Mouse (Mus musculus) kidney, adult 8-10 months (tissue): ENCODE results near the gene Wbp1.
A peak's percentile ranks its signal among the peaks of the same experiment; 100 is the strongest.

Experiments
- DNase-seq, 2 experiments: peaks; one replicate each; pipeline ENCODE4 v3.0.0; 2022

Gene Wbp1

DNA sequence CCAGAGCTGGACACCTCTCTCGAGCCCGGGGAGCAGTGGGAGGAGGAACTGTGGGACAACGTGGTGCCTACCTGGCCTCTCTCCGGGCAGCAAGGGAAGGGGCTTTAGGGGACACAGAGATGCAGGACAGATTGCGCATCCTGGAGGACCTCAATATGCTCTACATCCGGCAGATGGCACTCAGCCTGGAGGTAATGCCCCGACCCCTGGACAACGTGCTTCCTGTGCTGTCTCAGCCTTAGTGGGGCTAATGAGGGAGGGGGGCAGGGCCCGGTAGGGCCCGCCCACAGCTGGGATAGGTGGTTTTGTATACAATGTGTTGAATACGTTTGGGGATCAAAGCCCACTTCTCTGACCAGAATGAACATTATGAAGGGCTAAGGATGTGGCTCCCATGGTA lies 16.7 kb upstream of the Wbp1 start:
- DNase-seq, result no peak

DNA sequence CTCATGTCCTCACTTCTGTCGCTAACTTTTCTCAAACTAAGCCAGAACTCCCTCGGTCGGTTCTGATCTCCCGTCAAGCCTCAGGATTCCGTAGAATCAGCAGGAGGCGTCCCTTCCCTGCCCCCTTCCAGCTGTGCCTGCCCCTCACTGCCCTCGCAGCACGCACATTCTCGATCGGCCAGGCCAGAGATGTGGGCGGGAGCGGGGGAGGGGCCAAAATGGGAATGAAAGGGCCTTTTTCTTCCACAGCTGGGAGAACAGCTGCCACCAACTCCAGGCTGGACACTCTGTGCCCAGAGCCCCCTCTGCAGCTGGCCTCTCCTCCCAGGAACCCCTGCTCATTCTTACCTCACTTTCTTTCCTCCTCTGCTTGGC lies 16.2 kb upstream of the Wbp1 start:
- peak; percentile 88 to 91 for DNase-seq

DNA sequence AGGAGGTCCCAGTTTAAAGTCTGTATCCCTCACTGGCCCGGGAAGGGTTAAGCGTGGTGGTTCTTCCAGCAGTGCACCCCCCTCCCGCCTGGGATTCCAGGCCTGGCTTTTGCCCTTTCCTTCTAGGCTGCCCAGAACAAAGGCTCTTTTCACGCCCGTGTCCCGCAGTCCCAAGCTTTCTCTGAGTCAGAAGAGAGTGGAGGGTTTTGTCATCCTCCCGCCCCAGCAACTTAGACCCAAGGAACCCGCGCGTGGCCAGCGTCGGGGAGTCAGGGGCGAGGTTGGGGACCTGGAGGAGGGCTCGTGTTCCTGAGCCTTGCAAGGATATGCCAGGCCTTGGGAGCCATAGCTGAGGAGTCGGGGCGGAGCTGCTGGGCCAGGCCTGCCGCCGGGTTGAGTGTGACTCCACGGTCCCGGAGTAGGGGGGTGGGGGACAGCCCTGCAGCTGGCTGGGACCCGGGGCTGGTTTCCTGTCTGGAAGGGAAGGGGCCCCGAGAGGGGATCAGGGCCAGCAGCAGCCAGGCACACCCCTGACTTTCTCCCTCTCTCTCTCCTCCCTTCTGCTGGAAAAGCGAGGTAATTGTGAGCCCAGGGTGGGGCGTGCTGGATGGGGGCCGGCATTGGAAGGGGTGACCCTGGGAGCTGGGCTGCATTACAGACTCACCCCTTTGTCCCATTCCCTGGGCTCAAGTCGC lies 15.7 kb upstream of the Wbp1 start:
- DNase-seq, result peak in 1 of 2 experiments; percentile 67

DNA sequence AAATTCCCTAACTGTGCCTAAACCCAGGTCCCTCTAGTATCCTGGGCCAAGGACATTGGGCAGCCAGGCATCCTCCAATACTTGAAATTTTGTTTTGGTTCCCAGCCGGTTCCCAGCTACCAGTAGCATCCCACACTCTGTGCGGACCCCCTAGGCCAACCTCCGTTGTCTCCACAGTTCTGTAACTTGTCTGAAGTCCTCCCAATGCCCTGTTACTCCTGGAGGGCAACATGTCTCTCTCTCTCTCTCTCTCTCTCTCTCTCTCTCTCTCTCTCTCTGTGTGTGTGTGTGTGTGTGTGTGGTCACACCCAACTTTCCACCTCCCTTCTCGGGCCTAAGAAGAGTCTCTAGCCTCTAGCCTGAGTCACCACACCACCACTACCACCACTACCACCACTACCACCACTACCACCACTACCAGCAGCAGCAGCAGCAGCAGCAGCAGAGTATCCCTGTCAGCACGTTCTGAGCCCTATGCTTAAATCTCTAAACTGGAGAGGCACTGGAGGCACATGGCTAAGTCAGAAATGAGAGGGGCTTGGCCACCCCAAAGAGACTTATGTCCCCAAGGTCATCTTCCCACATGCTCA lies 15.0 kb upstream of the Wbp1 start:
- no peak for DNase-seq

DNA sequence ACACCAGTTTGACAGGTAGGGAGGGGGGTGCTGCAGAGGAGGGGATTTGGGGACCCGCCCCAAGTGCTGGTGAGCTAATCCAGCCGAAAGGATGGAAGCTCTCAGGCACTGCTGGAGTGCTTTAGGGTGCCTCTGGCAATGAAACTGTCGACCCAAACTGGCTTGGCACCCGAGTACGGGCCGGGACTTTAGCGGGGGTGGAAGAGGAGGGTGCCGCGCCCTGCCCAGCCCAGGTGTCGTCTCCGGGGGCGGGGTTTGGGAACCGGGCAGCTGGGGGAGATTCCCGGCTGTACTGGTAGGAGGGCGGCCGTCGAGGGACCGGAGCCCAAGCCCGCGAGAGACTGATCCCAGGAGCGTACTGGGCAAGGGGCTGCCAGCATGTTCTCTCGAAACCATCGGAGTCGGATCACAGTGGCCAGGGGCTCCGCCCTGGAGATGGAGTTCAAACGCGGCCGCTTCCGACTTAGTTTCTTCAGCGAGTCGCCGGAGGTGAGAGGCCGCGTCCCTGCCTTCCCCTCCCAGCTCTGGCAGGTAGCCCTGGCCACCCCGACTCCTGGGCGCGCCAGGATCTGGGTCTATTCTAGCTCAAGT lies 14.3 kb upstream of the Wbp1 start:
- DNase-seq, result peak; percentile 72 to 73

DNA sequence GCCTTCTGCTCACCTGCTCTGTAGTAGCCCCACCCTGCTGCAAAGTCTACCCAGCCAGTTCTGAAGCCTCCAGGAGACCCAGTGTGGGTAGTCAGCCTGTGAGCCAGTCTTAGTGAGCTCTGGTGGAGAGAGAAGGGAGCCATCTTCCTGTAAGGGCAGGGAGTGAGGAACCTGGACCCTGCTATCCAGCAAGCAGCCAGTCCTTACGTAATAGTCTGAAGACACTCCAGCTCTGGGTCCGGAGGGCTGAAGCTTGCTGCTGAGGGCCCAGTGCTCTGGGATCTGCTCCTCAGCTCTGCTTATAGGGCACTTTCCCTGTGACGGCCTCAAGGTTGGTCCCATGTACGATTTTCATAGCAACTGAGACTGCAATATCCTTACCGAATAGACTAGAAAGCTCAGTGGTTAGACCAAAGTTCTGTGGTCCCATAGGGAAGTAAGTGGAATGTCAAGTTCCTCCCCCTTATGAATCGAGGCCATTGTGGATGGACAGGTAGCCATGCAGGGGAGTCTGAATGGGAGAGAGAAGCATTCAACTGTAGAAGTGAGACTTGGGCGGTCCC lies 13.7 kb upstream of the Wbp1 start, which contains the start of gene Rtkn:
TSS of gene Rtkn (plus strand) at position 513 of the 563 bp plus-strand sequence.
- peak; percentile 64 to 80 for DNase-seq

DNA sequence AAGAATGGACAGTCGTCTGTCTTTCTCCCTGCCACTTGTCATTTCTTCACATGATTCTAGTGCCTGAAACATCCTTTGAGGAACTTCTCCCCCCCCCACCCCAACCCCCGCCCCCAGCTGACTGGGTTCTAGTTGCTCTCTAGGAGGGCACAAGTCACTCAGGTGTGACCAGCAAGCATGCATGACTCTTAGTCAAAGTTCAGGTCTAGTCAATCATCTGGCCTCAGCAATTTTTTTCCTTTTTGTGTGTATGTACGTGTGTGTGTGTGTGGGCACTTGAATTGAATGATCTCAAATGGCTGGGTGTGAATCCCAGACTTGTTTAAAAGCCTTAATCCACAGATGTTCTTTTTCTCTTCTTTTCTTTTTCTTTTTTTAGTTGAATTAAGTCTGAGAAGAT lies 12.9 kb upstream of the Wbp1 start:
- DNase-seq, result peak in 1 of 2 experiments; percentile 61

DNA sequence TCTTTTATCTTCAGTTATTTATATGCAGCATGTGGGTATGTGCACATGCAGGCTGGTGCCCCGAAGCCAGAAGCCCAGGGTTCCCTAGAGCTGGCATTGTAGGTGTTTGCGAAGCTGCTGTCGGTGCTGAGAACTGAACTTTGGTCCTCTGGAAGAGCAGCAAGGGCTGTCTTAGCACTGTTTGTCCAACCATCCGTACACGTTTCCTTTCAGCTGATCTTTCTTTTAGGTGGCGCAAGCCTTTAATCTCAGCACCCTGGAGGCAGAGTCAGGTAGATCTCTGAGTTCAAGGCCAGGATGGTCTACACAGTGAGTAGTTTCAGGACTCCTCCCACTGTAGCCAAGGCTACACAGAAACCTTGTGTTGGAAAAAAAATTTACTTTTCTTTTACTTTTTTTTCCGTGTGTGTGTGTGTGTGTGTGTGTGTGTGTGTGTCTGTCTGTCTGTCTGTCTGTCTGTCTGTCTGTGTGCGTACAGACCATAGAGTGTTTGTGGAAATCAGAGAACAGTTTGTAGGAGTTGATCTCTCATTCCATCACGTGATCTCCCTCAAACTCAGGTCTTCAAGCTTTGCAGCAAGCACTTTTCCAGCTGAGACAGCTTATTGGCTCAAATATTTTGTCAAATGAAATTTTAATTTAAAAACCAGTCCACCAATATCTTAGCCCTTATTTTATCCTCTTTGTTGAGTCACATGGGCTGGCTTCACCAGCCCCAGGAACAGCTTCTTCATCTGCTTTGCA lies 11.0 kb upstream of the Wbp1 start:
- DNase-seq, result no peak

DNA sequence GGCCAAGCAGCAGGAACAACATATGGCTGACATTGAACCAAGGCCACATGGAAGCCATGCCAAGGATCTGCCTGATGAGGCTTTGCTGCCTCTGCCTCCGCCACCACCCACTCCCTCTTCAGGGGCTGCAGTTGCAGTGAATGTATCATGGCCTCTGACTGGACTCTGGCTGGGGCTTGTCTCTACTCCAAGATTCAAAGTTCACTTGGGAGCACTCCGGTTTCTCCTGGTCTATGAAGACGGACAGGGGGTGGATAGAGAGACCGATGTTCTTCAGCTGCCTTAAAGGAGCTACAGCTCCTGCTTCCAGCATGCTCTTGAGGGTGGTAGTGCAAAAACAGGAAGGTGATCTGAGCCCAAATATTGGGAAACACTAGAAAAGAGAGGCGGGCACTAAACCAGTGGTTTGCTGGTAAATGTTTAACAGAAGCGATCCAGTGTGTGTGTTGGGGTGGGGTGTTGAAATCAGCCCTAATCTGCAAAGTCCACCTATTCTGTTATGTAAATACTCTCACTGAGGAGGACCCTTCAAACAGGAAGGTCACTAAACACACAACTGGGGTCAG lies 10.2 kb upstream of the Wbp1 start:
- DNase-seq, result peak; percentile 77 to 88

DNA sequence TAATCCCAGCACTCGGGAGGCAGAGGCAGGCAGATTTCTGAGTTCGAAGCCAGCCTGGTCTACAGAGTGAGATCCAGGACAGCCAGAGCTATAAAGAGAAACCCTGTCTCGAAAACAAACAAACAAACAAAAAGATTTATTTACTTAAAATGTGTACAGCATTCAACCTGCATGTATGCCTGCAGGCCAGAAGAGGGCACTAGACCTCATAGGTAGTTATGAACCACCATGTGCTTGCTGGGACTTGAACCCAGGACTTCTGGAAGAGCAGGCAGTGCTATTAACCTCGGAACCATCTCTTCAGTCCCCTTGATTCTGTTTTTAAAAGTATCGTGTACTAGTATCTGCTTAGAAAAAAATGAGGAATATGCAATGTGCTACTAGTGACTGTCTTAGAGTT lies 6.1 kb upstream of the Wbp1 start:
- DNase-seq, result no peak

DNA sequence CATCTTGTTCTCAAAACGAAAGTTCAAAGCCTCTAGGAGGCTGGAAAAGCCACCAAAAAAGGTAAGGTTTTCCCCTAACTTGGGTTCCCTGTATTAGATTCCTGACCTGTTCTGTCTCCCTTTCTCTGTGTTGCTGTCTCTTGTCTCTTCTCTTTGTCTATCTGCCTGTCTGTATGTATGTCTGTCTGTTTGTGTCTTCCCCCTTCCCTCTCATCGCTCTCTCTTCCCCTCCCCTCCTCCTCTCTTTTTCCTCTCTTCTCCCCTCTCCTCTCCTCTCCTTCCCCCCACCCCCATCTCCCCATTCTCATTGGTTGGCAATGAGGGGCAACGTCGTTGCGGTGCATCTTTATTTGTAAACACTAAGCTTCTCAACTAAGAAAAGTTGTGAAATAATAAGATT lies 4.0 kb upstream of the Wbp1 start, which contains the start of gene Ino80b:
TSS of gene Ino80b (minus strand) at position 101 of the 400 bp plus-strand sequence.
- no peak for DNase-seq

DNA sequence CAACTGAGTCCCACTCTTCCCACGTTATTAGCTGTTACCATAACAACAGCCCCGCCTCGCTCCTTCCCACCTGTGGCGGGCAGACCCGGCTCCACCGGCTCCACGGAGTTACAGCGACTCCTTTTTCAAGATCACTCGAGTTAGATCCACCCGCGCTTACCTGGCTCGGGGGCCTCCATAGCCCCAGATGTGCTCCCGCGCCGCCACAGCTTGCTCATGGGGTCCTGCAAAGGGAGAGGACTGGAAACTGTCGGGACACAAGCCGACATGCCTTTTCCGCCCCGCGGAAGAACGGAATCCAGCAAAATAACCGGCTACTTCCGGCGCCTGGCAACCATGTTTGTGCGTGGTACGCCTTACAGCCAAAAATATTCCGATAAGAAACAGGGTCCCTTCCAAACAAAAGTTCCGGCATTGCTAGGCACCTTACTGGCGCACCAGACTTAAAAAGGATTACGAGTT lies 3.5 kb upstream of the Wbp1 start:
- DNase-seq, result peak; percentile 93 to 94

DNA sequence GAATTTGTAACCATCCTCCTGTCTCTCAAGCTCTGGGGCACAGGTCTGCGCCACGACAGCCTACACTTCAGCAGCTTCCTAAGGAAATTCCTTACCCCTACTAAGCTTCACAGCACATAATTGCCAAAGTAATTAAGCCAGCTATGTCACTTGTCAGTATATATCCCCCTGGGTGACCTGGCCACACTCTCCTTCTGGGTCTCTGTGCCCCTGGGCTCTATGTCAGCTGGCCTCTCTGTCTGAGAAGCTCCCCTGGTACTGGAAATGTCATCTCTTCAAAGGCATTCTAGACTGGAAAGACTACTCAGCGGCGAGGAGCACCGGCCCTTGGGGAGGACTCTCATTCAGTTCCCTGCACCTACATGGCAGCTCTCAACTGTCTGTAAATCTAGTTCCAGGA lies 1.6 kb upstream of the Wbp1 start:
- DNase-seq, result no peak

DNA sequence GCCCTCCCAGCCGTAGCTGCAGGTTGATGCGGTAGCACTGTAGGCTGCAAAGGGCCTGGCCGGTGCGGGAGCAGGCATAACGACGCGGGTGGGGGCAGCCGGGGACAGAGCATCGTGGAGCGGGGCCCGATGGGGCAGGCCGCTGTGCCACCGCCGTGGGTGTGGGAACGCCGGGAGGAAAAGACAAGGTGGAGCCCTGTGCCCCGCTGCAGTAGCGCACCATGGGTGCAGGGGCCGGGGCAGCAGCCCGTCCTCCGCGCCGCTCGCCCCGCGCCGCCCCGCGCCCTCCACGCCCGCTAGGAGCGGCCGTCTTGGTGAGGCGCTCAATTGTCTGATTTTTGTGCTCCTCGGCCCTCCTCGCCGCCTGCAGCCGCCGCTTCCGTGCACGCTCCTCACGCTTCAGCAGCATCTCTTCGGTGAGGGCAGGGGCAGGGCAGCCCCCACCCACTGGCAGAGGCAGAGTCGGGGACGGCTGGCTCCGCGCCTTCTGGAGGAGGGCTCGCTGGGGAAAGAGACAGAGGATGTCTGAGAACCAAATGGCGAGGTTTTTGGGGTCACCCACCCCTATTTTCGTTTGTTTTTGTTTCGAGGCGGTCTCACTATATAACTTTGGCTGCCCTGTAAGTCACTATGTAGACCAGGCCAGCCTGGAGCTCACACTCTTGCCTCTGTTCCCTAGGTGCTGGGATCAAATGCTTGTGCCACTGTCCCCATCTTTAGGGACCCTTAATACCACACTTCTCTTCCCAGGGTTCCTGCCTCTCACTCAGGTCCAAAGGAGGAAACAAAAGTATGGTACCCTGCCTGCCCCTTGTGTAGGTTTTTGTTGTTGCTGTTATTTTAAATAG lies 728 bp upstream of the Wbp1 start:
- DNase-seq, result no peak

DNA sequence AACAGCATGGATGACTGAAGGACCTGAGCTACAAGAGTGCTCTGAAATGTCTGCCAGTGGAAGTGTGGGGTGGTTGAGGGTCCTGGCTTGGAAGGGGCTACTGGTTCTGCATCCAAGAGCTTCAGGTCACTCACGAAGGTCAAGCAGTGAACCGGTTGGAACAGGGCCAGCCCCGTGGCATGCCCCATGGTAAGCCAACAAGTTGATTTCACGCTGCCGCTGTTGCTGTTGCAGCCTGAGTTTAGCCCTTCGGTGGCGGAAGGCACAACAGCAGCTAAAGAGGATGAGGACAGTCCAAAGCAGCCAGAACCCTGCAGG lies 1.7 kb downstream of the Wbp1 start:
- no peak for DNase-seq

DNA sequence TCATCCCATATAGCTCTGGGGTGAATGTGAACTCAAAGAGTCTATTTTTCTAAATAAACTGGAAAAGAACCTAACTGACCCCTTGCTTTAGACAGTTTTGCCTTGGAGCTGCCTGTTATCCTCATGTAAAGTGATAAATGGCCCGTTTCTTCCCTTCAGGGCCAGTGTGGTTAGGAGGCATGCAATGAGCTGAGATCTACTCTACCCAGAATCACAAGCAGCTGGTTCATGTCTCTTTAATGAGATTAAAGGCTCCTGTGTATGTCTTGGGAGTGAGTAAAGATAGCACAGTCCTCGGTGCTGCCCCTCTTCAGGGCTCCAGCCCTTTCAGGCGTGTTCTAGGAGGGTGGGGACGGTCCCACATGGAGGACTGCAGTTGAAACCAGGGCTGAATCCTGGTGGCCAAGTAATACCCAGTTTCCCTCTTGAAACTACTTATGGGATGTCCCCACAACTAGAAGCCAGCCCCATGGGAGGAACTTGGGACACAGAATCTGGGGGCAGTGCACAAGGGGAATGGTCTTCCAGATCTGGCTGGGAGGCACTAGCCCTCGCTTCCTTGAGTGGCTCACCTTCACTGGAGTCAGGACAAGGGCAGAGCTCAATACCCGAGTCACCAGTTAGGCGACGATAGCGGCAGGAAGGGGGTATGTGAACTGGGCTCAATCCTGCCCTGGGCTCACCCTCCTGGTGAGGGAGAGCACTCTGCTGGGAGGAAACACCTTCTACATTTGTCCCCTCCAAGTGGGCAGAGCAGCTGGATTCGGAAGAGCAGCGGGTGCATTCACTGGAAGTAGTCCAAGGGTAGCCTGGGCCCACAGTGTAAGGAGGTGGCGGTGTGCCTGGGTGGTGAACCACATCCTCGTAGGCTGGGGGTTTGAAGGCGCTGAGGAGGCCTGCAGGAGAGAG lies 2.3 kb downstream of the Wbp1 start:
- DNase-seq, result no peak

DNA sequence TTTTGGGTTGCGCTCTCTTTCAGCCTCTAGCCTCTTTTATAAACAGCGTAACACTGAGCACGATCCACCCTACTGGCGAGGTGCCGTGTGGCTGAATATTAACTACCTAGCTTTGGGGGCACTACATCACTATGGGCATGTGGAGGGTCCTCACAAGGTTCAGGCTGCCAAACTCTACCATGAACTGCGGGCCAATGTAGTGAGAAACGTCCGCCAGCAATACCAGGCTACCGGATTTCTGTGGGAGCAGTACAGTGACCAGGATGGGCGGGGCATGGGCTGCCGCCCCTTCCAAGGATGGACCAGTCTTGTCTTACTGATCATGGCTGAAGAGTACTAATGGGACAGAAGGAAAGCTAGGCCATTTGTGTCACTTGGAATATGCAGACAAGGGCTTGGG lies 3.0 kb downstream of the Wbp1 start:
- DNase-seq, result no peak

DNA sequence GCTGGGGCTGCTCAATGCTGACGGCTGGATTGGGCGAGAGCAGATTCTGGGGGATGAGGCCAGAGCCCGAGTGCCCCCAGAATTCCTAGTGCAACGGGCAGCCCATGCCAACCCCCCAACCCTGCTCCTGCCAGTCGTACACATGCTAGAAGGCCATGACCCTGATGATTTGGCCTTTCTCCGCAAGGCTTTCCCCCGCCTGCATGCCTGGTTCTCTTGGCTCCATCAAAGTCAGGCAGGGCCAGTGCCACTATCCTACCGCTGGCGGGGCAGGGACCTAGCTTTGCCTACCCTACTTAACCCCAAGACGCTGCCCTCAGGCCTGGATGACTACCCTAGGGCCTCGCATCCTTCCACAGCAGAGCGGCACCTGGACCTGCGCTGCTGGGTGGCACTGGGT lies 3.7 kb downstream of the Wbp1 start:
- DNase-seq, result no peak

DNA sequence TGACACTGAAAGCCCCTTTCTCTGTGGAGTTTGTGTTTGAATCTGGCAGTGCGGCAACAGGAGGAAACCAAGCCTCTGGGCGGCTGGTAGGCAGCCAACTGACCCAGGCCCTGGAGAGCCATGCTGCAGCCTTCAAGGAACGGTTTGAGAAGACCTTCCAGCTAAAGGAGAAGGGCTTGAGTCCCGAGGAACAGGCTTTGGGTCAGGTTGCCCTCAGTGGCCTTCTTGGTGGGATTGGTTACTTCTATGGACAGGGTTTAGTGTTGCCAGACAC lies 4.3 kb downstream of the Wbp1 start:
- no peak for DNase-seq

DNA sequence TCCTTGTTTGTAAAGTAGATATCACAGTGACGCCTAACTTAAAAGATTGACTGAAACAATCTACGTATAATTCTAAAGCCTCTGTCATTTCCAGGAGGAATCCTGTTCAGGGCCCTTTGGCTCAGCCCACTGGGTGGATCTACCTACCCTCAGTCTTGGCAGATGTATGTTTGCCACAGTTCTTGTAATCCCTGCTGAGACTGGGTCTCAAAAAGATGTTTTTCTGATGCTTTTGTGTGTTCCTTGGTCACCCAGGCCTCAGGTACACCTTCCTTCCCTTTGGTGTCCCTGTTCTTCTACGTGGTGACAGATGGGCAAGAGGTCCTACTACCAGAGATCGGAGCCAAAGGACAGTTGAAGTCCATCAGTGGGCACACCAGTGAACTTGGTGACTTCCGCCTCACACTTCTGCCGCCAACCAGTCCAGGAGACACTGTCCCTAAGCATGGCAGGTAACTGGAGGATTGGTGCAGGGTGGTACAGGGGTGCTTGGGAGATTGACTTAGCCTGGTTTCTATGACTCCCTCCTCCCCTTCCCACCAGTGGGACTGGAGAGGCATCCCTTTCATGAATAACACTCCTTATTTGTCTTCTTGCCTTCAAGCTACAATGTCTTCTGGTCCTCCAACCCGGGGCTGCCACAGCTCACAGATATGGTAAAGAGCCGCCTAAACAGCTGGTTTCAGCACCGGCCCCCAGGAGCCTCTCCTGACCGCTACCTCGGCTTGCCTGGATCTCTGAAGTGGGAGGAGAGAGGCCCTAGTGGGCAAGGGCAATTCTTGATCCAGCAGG lies 4.8 kb downstream of the Wbp1 start:
- DNase-seq, result no peak
